Mouse (Mus musculus) heart, postnatal 0 days (tissue): ENCODE data around the gene Sh3d21. TPM values are rescaled to one million over a fixed set of nuclear protein-coding genes. Genes with fewer than 3 reads are reported as not detected.
A peak's percentile ranks its signal among the peaks of the same experiment; 100 is the strongest.

Experiments used
- ATAC-seq: fragments of 200-750 bp; cut with Nextera tagmentation; 2 replicates; pipeline ENCODE4 v1.8.0; 2017; ENCODE audit warnings: low read depth, moderate number of reproducible peaks, moderate library complexity; ENCODE audit not compliant: insufficient read depth
- DNase-seq: peaks from one replicate; pipeline ENCODE4 v3.0.0-alpha.2; 2016; ENCODE audit warnings: low spot score
- H3K27ac ChIP-seq: fragments of 300-500 bp; sonication (generic); 2 replicates; pipeline ENCODE4 v1.5.1; 2014; ENCODE audit warnings: low read depth, mild to moderate bottlenecking
- H3K27me3 ChIP-seq: fragments of 300-500 bp; sonication (generic); 2 replicates; pipeline ENCODE4 v1.6.1; 2014; ENCODE audit warnings: low read length, mixed read lengths; ENCODE audit not compliant: control insufficient read depth, insufficient read depth
- H3K36me3 ChIP-seq: fragments of 300-500 bp; sonication (generic); replicated peaks from 2 replicates; pipeline ENCODE4 v1.6.1; 2014; ENCODE audit warnings: low read length, mixed read lengths; ENCODE audit not compliant: control insufficient read depth, insufficient read depth
- H3K4me1 ChIP-seq: fragments of 300-500 bp; sonication (generic); 2 replicates; pipeline ENCODE4 v1.6.1; 2014; ENCODE audit warnings: antibody characterized with exemption; ENCODE audit not compliant: control insufficient read depth, insufficient read depth
- H3K4me2 ChIP-seq: fragments of 300-500 bp; sonication (generic); 2 replicates; pipeline ENCODE4 v1.6.1; 2014; ENCODE audit warnings: low read depth, mild to moderate bottlenecking, low read length, moderate library complexity
- H3K4me3 ChIP-seq: fragments of 300-500 bp; sonication (generic); 2 replicates; pipeline ENCODE4 v1.5.1; 2014; ENCODE audit warnings: low read depth, low read length
- H3K9ac ChIP-seq: fragments of 300-500 bp; sonication (generic); replicated peaks from 2 replicates; pipeline ENCODE4 v1.6.1; 2014; ENCODE audit warnings: low read depth, low read length, mixed read lengths
- H3K9me3 ChIP-seq: fragments of 300-500 bp; sonication (generic); replicated peaks from 2 replicates; pipeline ENCODE4 v1.6.1; 2016; ENCODE audit warnings: low read length; ENCODE audit not compliant: control insufficient read depth
- CTCF ChIP-seq: IDR thresholded peaks from 2 replicates; pipeline ENCODE4 v1.5.1; 2016; ENCODE audit warnings: antibody characterized with exemption, control low read depth, low read depth
- EP300 ChIP-seq: IDR thresholded peaks from 2 replicates; pipeline ENCODE4 v1.6.1; 2016; ENCODE audit warnings: antibody characterized with exemption, low read depth
- WGBS: fragments of 180-500 bp; shearing (Covaris S2); extraction: QIAGEN DNeasy Blood & Tissue Kit; methylation state at CpG from one replicate; pipeline ENCODE4 v1.1.7; 2014; 5-methylcytosine and 5-hydroxymethylcytosine counted together
- polyA plus RNA-seq: library from polyadenylated mRNA; unstranded; fragments of >200 nt; fragmentation: Nextera tagmentation; extraction: Ambion mirVana; gene quantifications from 2 replicates; pipeline ENCODE4 v1.2.1, GENCODE M21; 2015
- total RNA-seq: library from RNA; depleted of rRNA; stranded (reverse); fragments of >200 nt; gene quantifications from 2 replicates; pipeline ENCODE4 v1.2.3, GENCODE M21; 2014; ENCODE audit warnings: low replicate concordance

Gene Sh3d21
- total and polyA plus RNA-seq, 2 experiments from 2014 or later: 2.2 to 2.6 TPM

DNA sequence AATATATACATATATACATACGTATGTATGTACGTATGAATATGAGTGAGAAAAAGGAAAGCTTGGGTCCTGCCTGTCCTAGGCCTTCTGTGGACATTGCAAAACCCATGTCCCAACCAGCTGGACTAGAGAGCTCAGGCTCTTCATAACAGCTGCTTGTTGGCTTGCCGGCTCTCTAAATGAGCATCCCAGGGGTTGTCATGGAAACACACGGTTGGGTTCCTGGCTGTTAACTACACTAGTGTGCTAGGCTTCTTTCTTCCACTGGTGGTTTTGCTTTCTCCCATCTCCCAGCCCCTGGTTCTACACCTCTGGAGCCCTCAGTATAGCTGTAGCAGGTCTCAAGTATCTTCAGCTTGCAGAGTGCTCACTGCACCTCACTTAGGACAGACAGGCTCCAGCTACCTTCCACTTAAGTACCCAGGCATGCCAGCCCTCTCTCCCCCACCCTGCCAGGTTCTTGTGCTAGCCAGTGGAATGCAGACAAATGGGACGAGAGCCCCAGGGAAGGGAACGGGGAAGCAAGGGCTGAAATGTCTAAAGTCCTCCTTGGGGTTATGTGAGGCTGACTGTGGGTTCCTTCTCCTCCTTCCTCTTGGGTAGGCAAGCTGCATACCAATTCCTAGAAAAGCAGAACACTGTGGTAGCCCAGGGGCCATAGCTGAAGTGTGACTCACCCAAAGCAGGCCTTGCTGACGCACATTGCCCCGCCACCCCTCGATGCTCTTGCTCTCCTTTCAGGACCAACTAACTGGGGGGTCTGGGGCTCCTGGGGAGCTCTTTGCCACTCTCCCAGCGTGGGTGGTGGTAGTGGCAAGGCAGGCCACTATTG lies 31.8 kb downstream of the Sh3d21 start:
- Histone ChIP-seq H3K27ac (peak overlapping the region; percentile 63), H3K4me2 (no peak overlapping the region), H3K9ac (0 out of 2 replicates have a peak overlapping the region, but pooled peaks have one; percentile 6), H3K27me3 (no peaks in the 10 kb centered on the region), H3K4me1 (peaks cover 18% of the 10 kb centered on the region), H3K4me3 (no peak overlapping the region), H3K36me3 (peaks cover 72% of the 10 kb centered on the region), H3K9me3 (no peaks in the 10 kb centered on the region)
- no peak for TF ChIP-seq CTCF
- no peak for TF ChIP-seq EP300
- WGBS: 52% methylated on average over 10 of the region's 10 CpGs
- ATAC-seq (peak; percentile 39), DNase-seq (peak; percentile 36)

- DNase-seq (no peak), ATAC-seq (no peak; the same call in 1 of the 2 replicates)
- H3K36me3 ChIP-seq: peaks cover 72% of the 10 kb centered on the region
- H3K4me3 ChIP-seq: no peak overlapping the region
- H3K27me3 ChIP-seq: no peaks in the 10 kb centered on the region
- TF ChIP-seq EP300 (no peak), CTCF (no peak)
- no peaks in the 10 kb centered on the region for H3K9me3 ChIP-seq
- 62% methylated on average over 11 of the region's 11 CpGs for WGBS
- no peak overlapping the region for H3K4me2 ChIP-seq
- no peak overlapping the region for H3K9ac ChIP-seq
- peak overlapping the region; percentile 63 for H3K27ac ChIP-seq
- H3K4me1 ChIP-seq: peaks cover 18% of the 10 kb centered on the region
These were observed 32.8 kb downstream of the Sh3d21 start for GRCm38 (mm10) chr4:126130502-126130901.

DNA sequence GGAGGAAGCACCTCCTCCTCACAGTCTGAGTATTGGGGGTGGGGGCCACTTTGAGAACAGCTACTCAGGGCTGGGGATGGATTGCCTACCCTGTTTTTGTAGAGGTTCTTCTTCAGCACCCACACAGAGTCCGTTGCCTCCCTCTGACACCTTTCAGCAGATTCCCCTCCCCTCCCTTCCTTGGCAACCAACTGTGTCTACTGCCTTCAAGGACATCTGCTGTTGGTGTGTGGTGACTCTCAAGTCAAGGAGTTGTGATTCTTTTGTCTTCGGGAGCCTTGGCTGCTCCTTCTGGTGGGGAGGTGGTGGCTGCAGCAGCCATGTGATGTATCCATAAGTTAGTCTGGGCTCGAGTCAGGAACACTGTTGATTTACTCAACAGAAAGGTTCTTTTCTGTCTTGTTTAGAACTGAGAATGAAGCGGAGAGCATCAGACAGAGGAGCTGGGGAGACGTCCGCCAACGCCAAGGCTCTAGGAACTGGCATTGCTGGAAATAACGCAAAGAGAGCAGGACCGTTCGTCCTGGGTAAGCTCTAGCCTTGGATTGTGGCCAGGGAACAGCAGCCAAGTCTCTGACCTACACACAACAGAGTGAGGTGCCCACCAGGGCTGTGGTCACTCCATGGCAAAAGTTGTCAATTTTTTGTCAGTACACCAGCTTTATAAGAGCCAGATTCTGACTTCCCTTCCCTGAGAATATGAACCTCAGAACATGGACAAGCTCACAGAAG lies 39.8 kb downstream of the Sh3d21 start:
- Histone ChIP-seq H3K4me1 (peaks cover 7% of the 10 kb centered on the region), H3K4me2 (no peak overlapping the region), H3K9ac (no peak overlapping the region), H3K4me3 (no peak overlapping the region), H3K27ac (no peak overlapping the region), H3K9me3 (peaks cover 5% of the 10 kb centered on the region; the same call in 1 of the 2 replicates), H3K36me3 (peaks cover 56% of the 10 kb centered on the region), H3K27me3 (no peaks in the 10 kb centered on the region)
- 50% methylated on average over 10 of the region's 10 CpGs for WGBS
- DNase-seq (no peak), ATAC-seq (no peak)
- no peak for TF ChIP-seq CTCF
- no peak for TF ChIP-seq EP300

DNA sequence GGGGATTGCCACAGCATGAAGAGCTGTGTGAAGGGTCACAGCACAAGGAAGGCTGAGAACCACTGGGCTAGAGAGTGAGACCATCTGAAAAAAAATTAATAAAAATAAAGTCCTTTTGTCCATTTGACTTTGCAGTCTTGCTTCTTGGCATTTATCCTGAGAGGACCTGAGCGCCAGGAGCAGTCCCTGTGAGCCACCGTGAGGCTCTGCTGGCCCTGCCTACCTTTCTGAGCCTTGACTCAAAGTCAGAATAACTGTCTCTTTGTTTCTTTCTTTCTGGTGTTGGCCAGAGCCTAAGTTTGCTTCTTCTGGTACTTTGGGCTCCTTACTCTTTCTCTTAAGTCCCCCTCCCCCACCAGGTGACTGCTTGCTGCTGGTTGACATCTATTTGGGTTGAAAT lies 42.8 kb downstream of the Sh3d21 start:
- no peak overlapping the region for H3K27ac ChIP-seq
- peaks cover 5% of the 10 kb centered on the region; the same call in 1 of the 2 replicates for H3K9me3 ChIP-seq
- H3K4me1 ChIP-seq: peaks cover 11% of the 10 kb centered on the region
- H3K9ac ChIP-seq: no peak overlapping the region
- TF ChIP-seq CTCF (no peak), EP300 (no peak)
- no peak overlapping the region for H3K4me2 ChIP-seq
- ATAC-seq (no peak), DNase-seq (no peak)
- peaks cover 37% of the 10 kb centered on the region for H3K36me3 ChIP-seq
- WGBS: 93% methylated on average over 2 of the region's 2 CpGs
- no peaks in the 10 kb centered on the region for H3K27me3 ChIP-seq
- H3K4me3 ChIP-seq: no peak overlapping the region

- 91% methylated on average over 5 of the region's 5 CpGs for WGBS
These were observed 43.2 kb downstream of the Sh3d21 start for GRCm38 (mm10) chr4:126120052-126120451.

More at GRCm38 (mm10) chr4:126120052-126120451, 43.2 kb downstream of the Sh3d21 start:
- TF ChIP-seq EP300 (no peak), CTCF (no peak)
- no peak overlapping the region for H3K4me2 ChIP-seq
- H3K9me3 ChIP-seq: peaks cover 5% of the 10 kb centered on the region; the same call in 1 of the 2 replicates
- no peaks in the 10 kb centered on the region for H3K27me3 ChIP-seq
- H3K4me3 ChIP-seq: no peak overlapping the region
- H3K4me1 ChIP-seq: peaks cover 11% of the 10 kb centered on the region
- no peak overlapping the region for H3K9ac ChIP-seq
- H3K27ac ChIP-seq: no peak overlapping the region
- DNase-seq: no peak
- no peak for ATAC-seq
- peaks cover 32% of the 10 kb centered on the region for H3K36me3 ChIP-seq
